Mouse (Mus musculus) layer of hippocampus, adult 11-12 months (tissue): ENCODE measurements around the gene Zfp871.
"Not testable (repeated sequence)": the region's sequence is repeated elsewhere in the genome, so short reads cannot be mapped to it uniquely, and the experiment has no call there.

Experiments
- DNase-seq: peaks from one replicate; pipeline ENCODE4 v3.0.0; 2022; ENCODE audit warnings: low spot score

The Zfp871 gene

DNA sequence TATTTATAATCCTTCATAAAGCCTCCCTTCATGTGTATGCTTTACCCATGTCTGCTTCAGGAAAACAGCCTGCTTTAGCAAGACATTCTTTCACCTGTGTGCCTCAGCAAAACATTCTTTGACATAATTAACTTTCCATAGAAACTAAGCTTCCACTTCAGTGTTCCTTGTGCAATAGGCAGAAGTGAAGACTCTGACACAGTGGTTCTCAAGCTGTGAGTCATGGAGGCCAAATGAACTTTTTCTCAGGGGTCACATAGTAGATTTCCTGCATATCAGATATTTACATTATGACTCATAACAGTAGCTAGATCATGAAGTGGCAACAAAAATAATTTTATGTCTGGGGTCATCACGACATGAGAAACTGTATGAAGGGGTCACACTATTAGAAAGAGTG is 49.7 kb downstream of the Zfp871 start:
- no peak for DNase-seq

DNA sequence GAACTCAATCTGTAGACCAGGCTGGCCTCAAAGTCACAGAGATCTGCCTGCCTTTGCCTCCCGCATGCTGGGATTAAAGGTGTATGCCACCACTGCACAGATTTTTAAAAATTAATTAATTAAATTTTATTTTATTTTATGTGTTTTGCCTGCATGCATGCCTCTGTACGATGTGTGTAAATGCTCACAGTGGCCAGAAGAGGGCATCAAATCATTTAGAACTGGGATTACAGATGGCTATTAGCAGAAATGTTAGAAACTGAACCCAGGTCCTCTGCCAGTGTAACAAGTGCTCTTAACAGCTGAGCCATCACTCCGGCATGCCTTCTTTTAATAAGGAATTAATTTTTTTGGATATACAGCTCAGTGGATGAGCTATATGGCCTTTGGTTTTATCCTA is 59.1 kb downstream of the Zfp871 start:
- no peak for DNase-seq

- DNase-seq: not testable (repeated sequence)
These were observed 61.7 kb downstream of the Zfp871 start for GRCm38 (mm10) chr17:32726360-32726759.

DNA sequence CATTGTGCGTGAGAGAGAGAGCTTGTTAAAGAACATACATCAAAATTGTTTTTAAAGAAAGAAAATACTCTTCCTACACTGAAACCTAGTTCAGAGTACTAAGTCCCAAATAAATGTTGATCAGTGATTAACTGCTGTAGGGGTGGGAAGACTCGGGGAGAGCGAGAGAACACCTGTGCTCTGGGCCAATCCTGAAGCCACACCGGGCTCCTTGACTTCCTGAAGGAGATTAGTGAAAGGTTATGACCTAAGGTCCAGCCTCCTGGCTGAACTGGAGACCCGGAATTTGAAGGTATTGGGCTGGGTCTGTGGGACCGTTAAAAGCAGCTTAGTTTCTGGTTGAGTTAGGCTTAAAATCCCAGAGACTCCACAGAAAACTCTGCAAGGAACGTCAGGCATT is 65.3 kb downstream of the Zfp871 start:
- no peak for DNase-seq

- DNase-seq: not testable (repeated sequence)
These were observed 65.9 kb downstream of the Zfp871 start for GRCm38 (mm10) chr17:32722151-32722550.
